Mouse (Mus musculus): ENCODE results near the gene Camta1.

- TF ChIP-seq CTCF (conservative IDR thresholded peaks at IDR 0.05; ENCODE audit: insufficient read depth, insufficient read length, low read depth, low read length) (no peak), POLR2A (IDR thresholded peaks at IDR 0.05; ENCODE audit: low read depth, low read length) (no peak)
Measured at GRCm38 (mm10) chr4:151144121-151144520, 717.6 kb downstream of the Camta1 start.
